Mouse (Mus musculus): ENCODE measurements at regions not wholly inside any gene's neighbourhood (a gene's known extent, or its start where the extent isn't known, plus 50 kb on each side); places are given as distances from the start of the nearest gene placed in this dataset.

GRCm38 (mm10) chr8:44656031-44656430 is 279.2 kb upstream of the Fat1 start:
- no peak for ATAC-seq (replicated peaks; ENCODE audit: low read depth, poor library complexity, severe bottlenecking)

DNA sequence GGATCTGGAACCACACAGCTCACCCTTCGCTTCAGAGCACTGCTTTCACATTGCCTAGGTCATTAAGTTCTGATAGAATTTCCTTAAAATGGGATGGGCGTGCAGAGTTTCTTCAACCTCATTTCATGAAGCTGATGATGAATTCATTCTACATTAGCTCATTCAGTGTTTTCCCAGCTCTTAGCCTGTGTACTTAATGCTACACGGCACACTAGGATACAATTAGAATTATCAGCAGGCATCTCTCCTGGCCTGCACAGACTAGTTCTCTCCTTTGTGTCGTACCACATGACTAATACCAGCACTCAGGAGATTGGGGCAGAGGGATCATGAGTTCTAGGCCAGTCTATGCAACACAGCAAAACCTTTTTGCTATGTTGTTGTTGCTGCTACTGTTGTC is 278.8 kb upstream of the Fat1 start:
- ATAC-seq (replicated peaks; ENCODE audit: low read depth, poor library complexity, severe bottlenecking): no peak

- no peak for ATAC-seq (replicated peaks; ENCODE audit: low read depth, poor library complexity, severe bottlenecking)
Observed at GRCm38 (mm10) chr8:44661696-44662095, 273.6 kb upstream of the Fat1 start.

- no peak for ATAC-seq (replicated peaks; ENCODE audit: low read depth, poor library complexity, severe bottlenecking)
Observed at GRCm38 (mm10) chr8:44687126-44687525, 248.1 kb upstream of the Fat1 start.

GRCm38 (mm10) chr8:44689837-44690592 is 245.2 kb upstream of the Fat1 start:
- ATAC-seq (replicated peaks; ENCODE audit: low read depth, poor library complexity, severe bottlenecking): no peak

GRCm38 (mm10) chr8:44690593-44690950 is 244.7 kb upstream of the Fat1 start:
- ATAC-seq (replicated peaks; ENCODE audit: low read depth, poor library complexity, severe bottlenecking): no peak

DNA sequence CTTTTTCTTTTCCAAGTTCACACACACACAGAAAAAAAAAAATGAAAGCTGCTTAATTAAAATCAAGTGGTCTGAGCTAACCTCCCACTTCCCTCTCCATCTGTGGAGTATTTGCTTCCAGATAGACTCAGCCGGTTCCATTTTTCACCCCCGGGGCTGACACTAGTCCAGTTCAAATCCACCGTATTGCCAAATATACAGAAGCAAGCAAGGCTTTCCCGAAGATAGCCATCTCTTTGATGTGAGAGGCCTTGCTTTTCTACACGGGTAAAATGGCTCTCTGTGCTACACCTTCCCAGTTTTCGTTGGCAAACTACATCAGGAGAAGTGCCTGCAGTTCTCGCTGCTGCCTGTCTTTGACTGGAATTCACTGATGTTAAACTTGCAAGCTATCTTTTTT is 244.1 kb upstream of the Fat1 start:
- ATAC-seq (replicated peaks; ENCODE audit: low read depth, poor library complexity, severe bottlenecking): no peak

DNA sequence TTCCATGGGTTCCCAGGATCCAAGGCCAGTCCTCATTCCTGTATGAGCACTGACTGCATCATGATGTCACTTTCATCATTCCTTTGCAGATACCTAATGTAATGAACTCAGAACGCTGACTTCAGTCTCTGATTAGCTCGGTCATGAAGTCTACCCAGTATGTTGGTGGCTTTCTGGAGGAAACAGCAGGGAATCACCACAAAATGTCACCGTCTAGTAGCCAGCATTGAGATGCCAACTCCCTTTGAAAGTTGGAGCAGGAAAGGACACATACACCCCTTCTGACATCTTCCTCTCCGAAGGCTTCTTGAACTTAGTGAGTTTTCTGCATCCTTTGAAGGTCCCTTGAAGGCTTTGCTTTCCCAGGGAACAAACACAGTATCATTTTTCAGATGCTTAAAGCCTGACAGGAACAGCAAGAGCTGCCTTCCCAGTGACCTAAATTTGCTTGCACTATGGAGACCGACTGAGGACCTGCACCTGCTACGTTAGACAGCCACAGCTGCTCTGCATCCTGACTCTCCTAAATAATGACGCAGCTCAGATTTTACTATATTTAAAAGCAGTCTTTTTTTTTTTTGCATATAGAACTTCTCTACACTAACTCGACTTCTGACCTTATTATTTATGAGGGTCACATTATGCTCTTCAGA is 243.1 kb upstream of the Fat1 start:
- ATAC-seq (replicated peaks; ENCODE audit: low read depth, poor library complexity, severe bottlenecking): no peak

DNA sequence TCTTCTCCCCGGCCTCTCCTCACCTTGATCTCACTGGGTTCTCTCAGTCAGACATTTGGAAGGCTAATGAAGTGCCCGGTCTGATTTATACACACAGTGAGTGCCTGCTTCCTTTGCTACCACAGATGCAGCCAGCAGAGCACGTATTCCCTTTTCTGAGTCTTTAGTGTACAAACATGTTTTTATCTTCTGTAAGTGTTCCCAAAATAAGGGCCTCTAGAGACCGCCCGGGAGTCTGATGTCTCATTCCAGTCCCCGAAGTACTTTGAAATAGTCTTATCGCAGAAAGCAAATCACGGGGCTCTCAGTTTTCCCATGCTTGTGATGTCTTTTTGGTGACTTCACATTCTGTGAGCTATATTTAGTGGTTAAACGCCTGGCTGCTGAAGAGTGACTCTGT is 240.4 kb upstream of the Fat1 start:
- ATAC-seq (replicated peaks; ENCODE audit: low read depth, poor library complexity, severe bottlenecking): no peak

DNA sequence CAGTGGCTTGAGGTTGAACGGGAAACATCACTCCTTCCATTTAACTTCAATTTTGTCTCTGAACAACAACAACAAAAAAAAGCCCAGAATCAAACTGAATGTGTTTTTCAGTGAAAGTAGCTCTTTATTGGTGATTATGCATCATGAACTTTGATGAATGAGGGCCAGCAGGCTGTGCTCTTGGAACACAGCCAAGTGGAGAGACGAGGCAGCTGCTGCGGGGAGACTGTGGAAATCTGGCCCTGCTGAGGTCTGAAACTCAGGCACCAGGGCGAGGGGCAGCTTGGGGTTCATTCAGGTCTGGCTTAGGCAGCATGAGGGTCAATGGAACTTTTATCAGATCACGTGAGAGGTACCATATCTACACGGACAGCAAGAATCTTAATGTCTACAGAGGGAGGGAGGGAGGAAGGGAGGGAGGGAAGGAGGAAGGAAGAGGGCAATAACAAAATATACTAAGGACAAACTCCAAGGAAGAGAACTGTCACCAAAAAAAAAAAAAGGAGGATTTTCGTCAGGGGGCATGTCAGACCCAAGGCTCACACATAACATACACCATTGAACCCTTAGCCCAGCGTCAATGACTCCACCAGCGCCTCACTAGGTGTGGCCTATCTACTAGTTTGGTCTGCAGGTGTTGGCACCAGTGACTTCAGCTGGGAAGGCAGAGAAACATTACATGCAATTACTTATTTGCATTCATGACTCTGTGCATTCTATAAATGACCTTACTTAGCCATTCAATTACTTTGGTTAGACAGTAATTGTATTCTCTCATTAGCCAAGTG is 239.0 kb upstream of the Fat1 start:
- no peak for ATAC-seq (replicated peaks; ENCODE audit: low read depth, poor library complexity, severe bottlenecking)

DNA sequence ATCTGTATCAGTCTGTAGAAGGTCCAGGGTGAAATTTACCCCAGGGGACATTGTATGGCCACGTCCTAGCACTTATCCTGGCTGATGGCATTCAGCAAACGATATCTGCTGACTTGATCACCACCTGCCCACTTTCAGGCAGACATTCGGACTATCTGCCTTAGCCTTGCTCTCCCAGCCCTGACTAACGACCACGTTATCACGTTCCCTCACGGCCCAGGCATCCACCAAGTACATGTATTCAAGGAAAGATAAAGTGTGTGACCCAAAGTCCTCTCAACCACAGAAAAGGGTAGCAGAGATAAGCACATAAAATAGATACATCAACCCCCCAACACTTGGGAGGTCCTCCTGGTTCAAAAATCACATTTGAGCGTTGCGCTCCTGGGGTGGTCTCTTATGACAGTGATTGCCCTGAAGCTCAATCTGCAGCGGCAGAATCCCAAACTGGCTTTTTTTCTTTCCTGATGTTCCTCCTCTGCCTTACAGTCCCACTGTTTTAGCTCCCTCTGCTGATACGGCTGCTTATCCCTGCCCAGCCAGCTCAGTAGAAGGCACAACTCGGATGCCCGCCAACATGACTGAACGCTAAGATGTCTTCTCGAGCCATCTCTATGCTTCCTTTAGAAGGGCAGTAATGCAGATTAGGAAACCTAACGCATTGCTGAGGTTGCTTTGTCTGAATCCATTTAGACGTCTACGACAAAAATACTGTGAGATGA is 235.7 kb upstream of the Fat1 start:
- ATAC-seq (replicated peaks; ENCODE audit: low read depth, poor library complexity, severe bottlenecking): peak; percentile 68

DNA sequence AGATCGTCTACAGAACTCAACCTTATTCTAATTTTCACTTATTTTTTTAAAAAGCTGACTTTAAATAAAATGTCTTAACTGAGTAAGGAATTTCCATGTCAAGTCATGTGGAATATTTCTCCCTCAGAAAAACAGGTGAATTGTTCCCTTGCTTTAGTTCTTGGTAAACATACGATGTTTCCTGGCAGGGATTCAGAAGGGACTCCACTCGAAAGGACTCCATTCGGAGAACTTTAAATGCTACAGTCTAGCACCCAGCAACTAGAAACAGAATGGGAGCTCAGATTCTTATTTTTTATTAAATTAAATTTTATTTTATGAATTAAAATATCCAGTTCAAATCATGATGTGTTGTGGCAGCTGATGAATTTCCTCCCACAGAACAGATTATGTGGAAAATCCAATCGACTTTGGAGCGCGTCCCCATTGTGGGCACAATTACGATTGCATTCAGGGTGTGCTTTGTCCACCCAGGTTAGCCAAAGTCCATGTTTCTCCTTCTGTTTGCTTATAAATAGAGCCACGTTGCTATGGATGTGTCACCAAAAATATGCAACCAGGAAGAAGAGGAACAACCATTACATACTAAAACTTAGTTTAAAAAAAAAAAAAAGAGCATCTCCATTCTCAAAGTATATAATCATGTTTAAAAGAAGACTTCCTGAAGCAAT is 230.5 kb upstream of the Fat1 start:
- no peak for ATAC-seq (replicated peaks; ENCODE audit: low read depth, poor library complexity, severe bottlenecking)

DNA sequence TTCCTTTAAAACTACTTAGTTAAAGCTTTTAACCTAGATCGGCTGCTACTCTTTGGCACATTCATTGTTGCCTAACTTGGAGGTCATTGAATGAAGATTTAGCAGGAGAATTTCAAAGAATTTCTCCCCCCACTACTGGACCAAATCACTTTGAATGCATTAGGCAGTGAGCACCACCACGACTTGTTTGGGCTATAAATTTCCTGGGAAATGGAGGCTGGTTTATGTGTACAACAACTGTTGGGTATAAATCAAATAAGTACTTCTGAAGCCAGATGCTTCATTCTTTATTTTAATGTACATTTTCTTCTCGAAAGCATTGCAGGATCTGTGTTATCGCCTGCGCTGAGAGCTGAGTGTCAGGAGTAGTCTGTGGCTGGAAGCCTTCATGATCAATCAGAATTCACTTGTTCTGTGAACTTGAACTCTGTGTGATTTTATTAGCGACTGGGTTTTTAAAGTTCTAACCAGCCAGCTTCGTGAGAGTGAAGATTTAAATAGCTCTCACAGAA is 226.5 kb upstream of the Fat1 start:
- no peak for ATAC-seq (replicated peaks; ENCODE audit: low read depth, poor library complexity, severe bottlenecking)

GRCm38 (mm10) chr8:44709171-44709940 is 225.9 kb upstream of the Fat1 start:
- ATAC-seq (replicated peaks; ENCODE audit: low read depth, poor library complexity, severe bottlenecking): no peak

DNA sequence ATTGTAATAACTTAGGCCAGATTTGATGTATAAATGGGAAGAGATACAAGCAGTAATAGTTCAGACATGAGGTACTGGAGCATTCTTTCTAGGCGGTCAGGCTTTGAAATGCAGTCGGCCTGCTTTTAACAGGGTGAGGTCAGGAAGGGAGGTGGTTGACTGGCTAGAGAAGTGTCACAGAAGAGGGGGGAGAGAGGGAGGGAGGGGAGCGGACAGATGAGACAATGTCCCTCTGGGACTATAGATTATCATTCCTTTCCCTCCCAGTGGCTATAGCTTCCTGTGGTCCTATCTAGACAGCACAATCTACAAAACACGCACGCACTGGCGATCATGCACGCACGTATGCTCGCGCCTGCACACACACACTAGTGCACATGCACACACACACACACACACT is 200.7 kb upstream of the Fat1 start:
- no peak for ATAC-seq (replicated peaks; ENCODE audit: low read depth, poor library complexity, severe bottlenecking)

- no peak for ATAC-seq (replicated peaks; ENCODE audit: low read depth, poor library complexity, severe bottlenecking)
Observed at GRCm38 (mm10) chr8:44735801-44736200, 199.4 kb upstream of the Fat1 start.

- ATAC-seq (replicated peaks; ENCODE audit: low read depth, poor library complexity, severe bottlenecking): no peak
Observed at GRCm38 (mm10) chr8:44743353-44743752, 191.9 kb upstream of the Fat1 start.

- no peak for ATAC-seq (replicated peaks; ENCODE audit: low read depth, poor library complexity, severe bottlenecking)
Observed at GRCm38 (mm10) chr8:44744991-44745658, 190.1 kb upstream of the Fat1 start.

- ATAC-seq (replicated peaks; ENCODE audit: low read depth, poor library complexity, severe bottlenecking): no peak
Observed at GRCm38 (mm10) chr8:44758727-44759126, 176.5 kb upstream of the Fat1 start.
